Mouse (Mus musculus) hindbrain, embryonic 13.5 days (tissue): ENCODE measurements around the gene Spa17. TPM values are rescaled to one million over a fixed set of nuclear protein-coding genes. Genes with fewer than 3 reads are reported as not detected.

Source experiments
- ATAC-seq: fragments of 200-750 bp; cut with Nextera tagmentation; 2 replicates; pipeline ENCODE4 v1.8.0; 2017; ENCODE audit warnings: moderate TSS enrichment; ENCODE audit not compliant: low FRiP score
- H3K27ac ChIP-seq: fragments of 300-500 bp; sonication (generic); 2 replicates; pipeline ENCODE4 v1.5.1; 2015; ENCODE audit warnings: inconsistent platforms, mild to moderate bottlenecking, moderate library complexity
- H3K27me3 ChIP-seq: fragments of 300-500 bp; sonication (generic); 2 replicates; pipeline ENCODE4 v1.6.1; 2015; ENCODE audit warnings: mild to moderate bottlenecking, inconsistent platforms
- H3K36me3 ChIP-seq: fragments of 300-500 bp; sonication (generic); 2 replicates; pipeline ENCODE4 v1.6.1; 2015; ENCODE audit warnings: mild to moderate bottlenecking, inconsistent platforms
- H3K4me1 ChIP-seq: fragments of 300-500 bp; sonication (generic); replicated peaks from 2 replicates; pipeline ENCODE4 v1.6.1; 2015; ENCODE audit warnings: inconsistent platforms
- H3K4me2 ChIP-seq: fragments of 300-500 bp; sonication (generic); 2 replicates; pipeline ENCODE4 v1.6.1; 2015; ENCODE audit warnings: inconsistent platforms, mild to moderate bottlenecking, moderate library complexity
- H3K4me3 ChIP-seq: fragments of 300-500 bp; sonication (generic); 2 replicates; pipeline ENCODE4 v1.5.1; 2015; ENCODE audit warnings: mild to moderate bottlenecking, inconsistent platforms
- H3K9ac ChIP-seq: fragments of 300-500 bp; sonication (generic); 2 replicates; pipeline ENCODE4 v1.6.1; 2015; ENCODE audit warnings: mild to moderate bottlenecking, inconsistent platforms
- H3K9me3 ChIP-seq: fragments of 300-500 bp; sonication (generic); 2 replicates; pipeline ENCODE4 v1.6.1; 2016; ENCODE audit warnings: inconsistent platforms
- WGBS: fragments of 180-500 bp; shearing (Covaris S2); methylation state at CpG from one replicate; pipeline ENCODE4 v1.1.7; 2015; 5-methylcytosine and 5-hydroxymethylcytosine counted together
- polyA plus RNA-seq: library from polyadenylated mRNA; unstranded; fragments of >200 nt; fragmentation: Nextera tagmentation; extraction: Ambion mirVana; gene quantifications from 2 replicates; pipeline ENCODE4 v1.2.1, GENCODE M21; 2015

Spa17 gene
- polyA plus RNA-seq, 1 experiment from 2014 or later: 16.1 TPM

DNA sequence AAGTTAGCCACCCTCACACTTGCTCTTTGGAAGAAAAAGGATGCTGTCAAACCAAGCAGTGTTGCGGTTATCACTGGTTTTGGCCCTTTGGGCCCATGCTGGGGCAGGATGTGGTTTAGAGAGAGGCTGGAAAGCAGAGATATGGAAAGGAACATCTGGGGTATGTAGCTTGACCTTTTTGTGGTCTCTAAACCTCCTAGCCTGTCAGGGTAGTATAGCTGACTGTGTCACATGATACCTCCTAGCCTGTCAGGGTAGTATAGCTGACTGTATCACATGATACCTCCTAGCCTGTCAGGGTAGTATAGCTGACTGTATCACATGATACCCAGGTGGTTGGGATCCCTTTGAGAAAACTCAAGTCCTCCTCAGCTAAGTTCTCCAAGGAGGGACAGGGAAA is 59.2 kb downstream of the Spa17 start:
- no peaks in the 10 kb centered on the region for H3K9me3 ChIP-seq
- no peak overlapping the region for H3K9ac ChIP-seq
- no peak overlapping the region for H3K4me3 ChIP-seq
- H3K27ac ChIP-seq: no peak overlapping the region
- WGBS: 84% methylated on average over 1 of the region's 1 CpGs
- peaks cover 79% of the 10 kb centered on the region for H3K27me3 ChIP-seq
- no peak overlapping the region for H3K4me2 ChIP-seq
- H3K4me1 ChIP-seq: peaks cover 21% of the 10 kb centered on the region
- ATAC-seq: no peak
- H3K36me3 ChIP-seq: no peaks in the 10 kb centered on the region

Other genes with a start within 250 kb of the Spa17 start
- gene Hepacam, start 246.4 kb downstream of the Spa17 start, polyA plus RNA-seq: 5.4 and 7.4 TPM in 2 replicates
- 5.7 and 6.5 TPM in 2 replicates for gene Robo4, start 211.8 kb downstream of the Spa17 start, polyA plus RNA-seq
- 64.6 and 91.3 TPM in 2 replicates for gene Robo3, start 180.5 kb downstream of the Spa17 start, polyA plus RNA-seq
- gene Msantd2, start 124.4 kb downstream of the Spa17 start, polyA plus RNA-seq: 35.4 and 39.2 TPM in 2 replicates
- 41.1 and 43.4 TPM in 2 replicates for gene Esam, start 85.6 kb downstream of the Spa17 start, polyA plus RNA-seq
- 0.82 and 1.6 TPM in 2 replicates for gene Vsig2, start 74.5 kb downstream of the Spa17 start, polyA plus RNA-seq
- gene Nrgn, start 60.8 kb downstream of the Spa17 start, polyA plus RNA-seq: 9.2 and 14.9 TPM in 2 replicates
- 10.9 and 11.6 TPM in 2 replicates for gene Siae, start 58.0 kb downstream of the Spa17 start, polyA plus RNA-seq
- 89.2 and 95.8 TPM in 2 replicates for gene Tbrg1, start 43.6 kb upstream of the Spa17 start, polyA plus RNA-seq
- 0.08 and 0.47 TPM in 2 replicates for gene Panx3, start 55.5 kb upstream of the Spa17 start, polyA plus RNA-seq
- not detected in 2 replicates for gene Olfr160, start 102.5 kb upstream of the Spa17 start, polyA plus RNA-seq
- not detected in 2 replicates for gene Olfr874, start 131.4 kb upstream of the Spa17 start, polyA plus RNA-seq
- gene Olfr875, start 158.1 kb upstream of the Spa17 start, polyA plus RNA-seq: not detected in 2 replicates
- not detected in 2 replicates for gene Olfr876, start 189.3 kb upstream of the Spa17 start, polyA plus RNA-seq
- not detected in 2 replicates for gene Olfr877, start 240.5 kb upstream of the Spa17 start, polyA plus RNA-seq